Comparison of ENCODE assay signal across 18 mouse cellular contexts in the genomic region with DNA sequence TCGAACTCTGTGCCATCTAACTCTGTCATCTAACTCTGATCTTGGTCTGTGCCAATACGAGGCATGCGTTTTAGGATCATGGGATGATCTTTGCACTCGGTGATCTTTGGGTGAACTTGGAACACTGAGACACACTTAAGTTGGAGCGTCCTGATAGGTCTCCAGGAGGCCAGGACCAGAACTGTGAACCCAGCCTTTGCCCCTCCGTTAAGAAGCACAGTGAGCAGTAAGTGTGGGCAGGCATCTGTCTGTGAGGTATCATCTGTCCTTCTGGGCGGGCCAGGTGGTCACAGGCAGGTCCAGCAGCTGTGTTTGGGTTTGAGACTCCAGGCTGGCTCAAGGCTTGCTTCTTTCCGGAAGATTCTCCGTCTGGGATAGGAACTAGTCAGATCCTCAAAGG. TPM values are rescaled to one million over a fixed set of nuclear protein-coding genes. Genes with fewer than 3 reads are reported as not detected.
DNase-seq lines count a peak whose midpoint lies in the region; ATAC-seq and TF ChIP-seq lines count a peak whose summit lies in the region.
"Had no signal": no experiment of that assay in that cellular context is flagged by ENCODE, and none has a peak within 500 bp of the region (broad histone marks: within the 10 kb centered on the region; RNA-seq: fewer than 3 reads in every experiment).

No protein-coding gene starts in this region.

- no peak overlapping the region for H3K4me2 ChIP-seq in midbrain, embryonic 11.5 days
- no peak overlapping the region for H3K4me2 ChIP-seq in midbrain, postnatal 0 days (ENCODE audit: low read depth, low read length, poor library complexity, severe bottlenecking)
- H3K4me2 ChIP-seq in forebrain, postnatal 0 days (ENCODE audit: low read depth): no peak overlapping the region

- H3K4me1 ChIP-seq in midbrain, embryonic 11.5 days (ENCODE audit: control insufficient read depth, insufficient read depth, low read length): peaks cover 15% of the 10 kb centered on the region
- H3K4me1 ChIP-seq in midbrain, postnatal 0 days (ENCODE audit: insufficient read depth, low read length): peaks cover 7% of the 10 kb centered on the region; the same call in 1 of the 2 replicates
- H3K4me1 ChIP-seq in forebrain, postnatal 0 days (ENCODE audit: insufficient read depth): 0 out of 2 replicates have a peak, but pooled peaks cover 4% of the 10 kb centered on the region

- no peak for TF ChIP-seq CTCF in midbrain, postnatal 0 days (IDR thresholded peaks at IDR 0.05)
- TF ChIP-seq CTCF in forebrain, postnatal 0 days (IDR thresholded peaks at IDR 0.05; ENCODE audit: low read depth): no peak

- no peaks in the 10 kb centered on the region for H3K9me3 ChIP-seq in midbrain, embryonic 11.5 days (ENCODE audit: control insufficient read depth, low read length)
- no peaks in the 10 kb centered on the region for H3K9me3 ChIP-seq in midbrain, postnatal 0 days (ENCODE audit: low read length)
- H3K9me3 ChIP-seq in forebrain, postnatal 0 days (ENCODE audit: low read length): no peaks in the 10 kb centered on the region
- H3K9me3 ChIP-seq: embryonic facial prominence, embryonic 10.5 days; forebrain, embryonic 13.5 days; heart, embryonic 13.5 days; hindbrain, embryonic 12.5 days had no signal

- no peak overlapping the region for H3K27ac ChIP-seq in midbrain, embryonic 11.5 days (ENCODE audit: low read depth, low read length)
- H3K27ac ChIP-seq in midbrain, postnatal 0 days (ENCODE audit: low read depth, low read length): no peak overlapping the region
- no peak overlapping the region for H3K27ac ChIP-seq in forebrain, postnatal 0 days (ENCODE audit: low read depth, low read length)
- H3K27ac ChIP-seq: embryonic facial prominence, embryonic 10.5 days; forebrain, embryonic 13.5 days; heart, embryonic 13.5 days; hindbrain, embryonic 12.5 days had no signal

- H3K4me3 ChIP-seq in midbrain, embryonic 11.5 days (ENCODE audit: low read depth, low read length): no peak overlapping the region
- H3K4me3 ChIP-seq in midbrain, postnatal 0 days (ENCODE audit: low read depth, low read length): no peak overlapping the region
- H3K4me3 ChIP-seq in forebrain, postnatal 0 days (ENCODE audit: low read depth, low read length): no peak overlapping the region
- H3K4me3 ChIP-seq: forebrain, embryonic 13.5 days; hindbrain, embryonic 12.5 days had no signal

- H3K9ac ChIP-seq in midbrain, embryonic 11.5 days (ENCODE audit: low read length): no peak overlapping the region
- no peak overlapping the region for H3K9ac ChIP-seq in midbrain, postnatal 0 days (replicated peaks; ENCODE audit: low read length, poor library complexity, severe bottlenecking)
- H3K9ac ChIP-seq in forebrain, postnatal 0 days: no peak overlapping the region
- H3K9ac ChIP-seq: forebrain, embryonic 13.5 days; heart, embryonic 13.5 days; hindbrain, embryonic 12.5 days had no signal

- WGBS in midbrain, embryonic 11.5 days: 90% methylated on average over 9 of the region's 9 CpGs
- WGBS in midbrain, postnatal 0 days: 93% methylated on average over 9 of the region's 9 CpGs
- 93% methylated on average over 9 of the region's 9 CpGs for WGBS in forebrain, postnatal 0 days

- peak; percentile 38 for DNase-seq in kidney, adult 18-20 months
- DNase-seq in kidney, postnatal 4 days: no peak
- peak; percentile 36 to 66 for DNase-seq in kidney, postnatal 25 days
- DNase-seq in kidney, postnatal 14 days: no peak
- DNase-seq in midbrain, embryonic 11.5 days (ENCODE audit: low spot score, missing footprints): peak; percentile 60
- no peak for DNase-seq in midbrain, postnatal 0 days (ENCODE audit: low spot score)
- DNase-seq in forebrain, postnatal 0 days: no peak
- DNase-seq: adrenal gland, adult 2 months; adrenal gland, postnatal 25 days; cerebellum, adult 2 months; cerebellum, postnatal 10 days; gastrocnemius, adult 2 months; gastrocnemius, postnatal 25 days; heart, postnatal 4 days had no signal

- no peaks in the 10 kb centered on the region for H3K36me3 ChIP-seq in midbrain, embryonic 11.5 days (ENCODE audit: control insufficient read depth, insufficient read depth, low read length)
- no peaks in the 10 kb centered on the region for H3K36me3 ChIP-seq in midbrain, postnatal 0 days (ENCODE audit: insufficient read depth, low read length)
- H3K36me3 ChIP-seq in forebrain, postnatal 0 days (ENCODE audit: insufficient read depth): no peaks in the 10 kb centered on the region
- H3K36me3 ChIP-seq: embryonic facial prominence, embryonic 10.5 days; heart, embryonic 13.5 days; hindbrain, embryonic 12.5 days had no signal

- H3K27me3 ChIP-seq in midbrain, embryonic 11.5 days (ENCODE audit: control insufficient read depth, insufficient read depth, low read length): no peaks in the 10 kb centered on the region
- peaks cover 4% of the 10 kb centered on the region; the same call in 1 of the 2 replicates for H3K27me3 ChIP-seq in midbrain, postnatal 0 days (ENCODE audit: insufficient read depth, low read length)
- no peaks in the 10 kb centered on the region for H3K27me3 ChIP-seq in forebrain, postnatal 0 days (ENCODE audit: insufficient read depth, low read length)
- H3K27me3 ChIP-seq: hindbrain, embryonic 12.5 days had no signal

- no peak for ATAC-seq in midbrain, embryonic 11.5 days (ENCODE audit: low FRiP score)
- no peak for ATAC-seq in midbrain, postnatal 0 days (ENCODE audit: low FRiP score)
- ATAC-seq in forebrain, postnatal 0 days: no peak
- ATAC-seq: forebrain, embryonic 13.5 days had no signal

RNA-seq across cellular contexts. Expression of a gene that starts 1.8 kb away (rescaled TPM):
- 64.9 and 67.3 TPM in 2 replicates for polyA plus RNA-seq in midbrain, embryonic 11.5 days (2014; fragmentation: Nextera tagmentation; extraction: Ambion mirVana)
- total RNA-seq in midbrain, postnatal 0 days (2014; rRNA removed): 57.4 and 60.8 TPM in 2 replicates
- polyA plus RNA-seq in midbrain, postnatal 0 days (2015; fragmentation: Nextera tagmentation; extraction: Ambion mirVana): 69.8 and 70.1 TPM in 2 replicates
- 41.2 and 52.3 TPM in 2 replicates for total RNA-seq in forebrain, postnatal 0 days (2014; rRNA removed)
- 56.7 and 60.4 TPM in 2 replicates for polyA plus RNA-seq in forebrain, postnatal 0 days (2015; fragmentation: Nextera tagmentation; extraction: Ambion mirVana)

Comparison
In these comparisons a context has a peak if more than half of its experiments do, and no peak if none do; other contexts are left out.
1. DNase-seq: peak in kidney, adult 18-20 months (single experiment), kidney, postnatal 25 days (2 of 2) and midbrain, embryonic 11.5 days (single experiment); none in kidney, postnatal 4 days (0 of 2), kidney, postnatal 14 days (single experiment), midbrain, postnatal 0 days (single experiment) and forebrain, postnatal 0 days (single experiment).